Mouse (Mus musculus) layer of hippocampus, adult 11-12 months (tissue): ENCODE data around the gene Cox15.

Experiments used
- DNase-seq: peaks from one replicate; pipeline ENCODE4 v3.0.0; 2022; ENCODE audit warnings: low spot score

Gene Cox15

GRCm38 (mm10) chr19:43708206-43708605, 44.6 kb downstream of the Cox15 start:
- no peak for DNase-seq

DNA sequence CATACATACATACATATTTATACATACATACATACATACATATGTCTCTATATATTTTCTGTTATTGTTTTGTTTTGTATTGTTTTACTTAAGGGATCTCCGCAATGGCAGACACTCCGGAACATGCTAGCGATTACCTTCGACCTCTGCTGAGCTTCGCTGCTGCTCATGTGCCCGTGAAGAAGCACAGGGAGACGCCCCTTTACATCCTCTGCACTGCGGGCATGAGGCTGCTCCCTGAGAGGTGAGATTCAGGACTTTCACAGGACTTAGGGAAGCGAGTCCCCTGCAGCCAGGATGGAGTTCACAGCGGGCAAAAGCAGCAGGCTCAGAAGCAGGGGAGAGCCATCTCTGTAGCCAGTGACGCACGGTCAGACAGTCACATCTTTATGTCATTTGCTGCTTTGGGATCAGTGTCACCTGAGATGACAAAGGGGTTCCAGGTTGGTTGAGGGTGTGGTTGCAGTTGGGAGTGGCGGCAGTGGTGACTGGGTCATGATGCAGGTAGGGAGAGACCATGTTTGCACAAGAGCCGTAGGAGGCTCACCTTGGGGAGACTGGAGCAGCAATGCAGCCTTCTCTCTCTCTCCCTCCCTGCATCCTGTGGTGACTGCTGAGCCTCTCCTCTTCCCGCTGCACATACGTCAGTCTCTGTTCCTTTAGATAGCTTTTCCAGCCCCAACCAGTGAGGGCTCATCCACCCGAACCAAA, 47.9 kb downstream of the Cox15 start:
- no peak for DNase-seq

- no peak for DNase-seq
These were observed 48.6 kb downstream of the Cox15 start for GRCm38 (mm10) chr19:43704211-43704610.

GRCm38 (mm10) chr19:43699763-43700155, 53.0 kb downstream of the Cox15 start:
- no peak for DNase-seq

DNA sequence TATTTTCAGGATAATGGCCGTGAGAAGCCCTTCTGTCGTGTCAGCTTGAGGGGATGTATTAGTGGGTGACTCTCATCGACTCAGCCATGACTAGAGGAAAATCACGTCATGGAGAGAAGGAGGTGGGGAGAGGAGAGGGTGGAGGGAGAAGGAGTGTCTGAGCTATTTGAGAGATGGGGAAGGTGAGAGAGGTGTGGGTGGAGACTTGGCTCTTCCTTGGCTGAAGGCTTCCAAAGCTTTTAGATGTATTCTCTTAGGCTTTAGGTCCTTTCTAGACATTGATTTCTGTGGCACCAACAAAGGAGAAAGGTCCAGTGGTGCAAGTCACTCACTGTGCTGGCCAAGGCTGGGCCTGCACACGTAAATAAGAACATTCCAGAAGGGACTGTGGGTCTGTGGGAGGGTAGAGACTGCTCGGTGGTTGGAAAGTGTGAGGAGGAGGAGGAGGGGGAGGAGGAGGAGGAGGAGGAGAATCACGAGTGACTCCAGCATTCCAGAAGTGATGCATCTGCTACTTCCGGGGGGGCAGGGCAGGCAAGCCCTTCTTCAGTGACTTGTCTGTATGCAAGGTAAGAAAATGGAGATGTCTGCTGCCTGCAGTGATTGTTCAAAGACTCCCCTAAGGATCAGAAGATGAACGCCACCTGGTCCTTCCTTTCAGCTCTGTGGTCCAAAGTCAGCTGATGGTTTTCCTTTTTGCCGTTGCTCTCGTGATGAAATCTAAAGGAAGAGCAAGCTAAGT, 53.6 kb downstream of the Cox15 start:
- no peak for DNase-seq

GRCm38 (mm10) chr19:43697666-43698370, 55.0 kb downstream of the Cox15 start:
- DNase-seq, result no peak

- no peak for DNase-seq
These were observed 57.3 kb downstream of the Cox15 start for GRCm38 (mm10) chr19:43695514-43695964.

DNA sequence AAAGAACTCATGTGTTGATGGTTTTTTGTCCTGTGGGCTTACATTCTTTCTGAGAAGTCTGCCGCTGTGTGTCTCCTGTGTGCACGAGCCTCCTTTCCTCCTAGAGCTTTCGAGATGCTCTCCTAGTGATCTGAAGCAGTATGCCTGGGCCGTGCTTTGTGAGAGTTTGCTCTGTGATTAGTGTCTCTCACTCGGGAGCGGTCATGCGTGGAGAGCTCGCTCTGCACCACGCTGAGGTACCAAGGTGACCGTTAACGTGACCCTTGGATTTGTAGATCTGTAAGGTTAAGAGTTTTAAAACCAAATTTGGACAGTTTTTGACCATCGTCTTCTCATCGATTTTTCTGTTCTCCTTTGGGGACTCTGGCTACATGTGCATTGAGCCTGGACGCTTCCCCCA, 60.0 kb downstream of the Cox15 start:
- DNase-seq, result no peak

GRCm38 (mm10) chr19:43689419-43690246, 63.2 kb downstream of the Cox15 start, which contains the start of gene Entpd7:
Entpd7 (plus strand) TSS chr19:43689672.
- DNase-seq, result peak; percentile 98
